Mouse (Mus musculus) R1 (cell line): ENCODE measurements around the gene Serpinf1.
"Not testable (repeated sequence)": the region's sequence is repeated elsewhere in the genome, so short reads cannot be mapped to it uniquely, and the experiment has no call there.

Experiments
- DNase-seq: peaks from one replicate; pipeline ENCODE4 v3.0.0-alpha.2; 2018; ENCODE audit warnings: low read depth, low spot score

Serpinf1 gene

GRCm38 (mm10) chr11:75455971-75456370 lies 33.5 kb upstream of the Serpinf1 start:
- DNase-seq: not testable (repeated sequence)

DNA sequence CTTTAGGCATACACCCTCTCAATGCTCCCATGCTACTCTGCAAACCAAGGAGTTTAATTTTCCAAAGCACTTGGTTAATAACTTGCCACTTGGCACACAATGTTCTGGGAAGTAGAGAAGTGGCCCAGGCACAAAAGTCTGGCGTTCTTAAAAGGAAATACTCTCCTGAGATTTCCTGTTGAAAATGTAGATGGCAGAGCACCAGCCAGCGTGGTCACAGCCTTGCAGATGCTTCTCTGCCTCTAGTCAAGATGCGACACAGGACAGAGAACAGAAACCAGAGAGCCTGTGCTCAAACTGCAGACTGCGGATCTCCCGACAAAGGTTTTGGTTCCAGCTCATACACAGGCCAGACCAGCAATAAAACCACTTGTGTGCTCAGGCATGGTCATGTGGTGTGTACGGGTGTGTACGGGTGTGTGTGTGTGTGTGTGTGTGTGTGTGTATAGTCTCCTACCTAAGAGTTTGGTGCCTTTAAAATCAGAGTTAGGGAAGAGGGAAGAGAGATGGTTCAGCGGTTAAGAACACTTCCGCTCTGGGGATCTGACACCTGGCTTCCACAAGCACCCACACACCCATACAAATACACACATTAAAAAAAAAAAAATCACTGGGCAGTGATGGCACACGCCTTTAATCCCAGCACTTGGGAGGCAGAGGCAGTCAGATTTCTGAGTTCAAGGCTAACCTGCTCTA lies 32.7 kb upstream of the Serpinf1 start:
- no peak for DNase-seq

- DNase-seq: peak; percentile 94
Measured at GRCm38 (mm10) chr11:75453991-75454930, 31.8 kb upstream of the Serpinf1 start, which contains the start of gene Wdr81. TSS of gene Wdr81 (minus strand) at chr11:75454717.

- no peak for DNase-seq
Measured at GRCm38 (mm10) chr11:75452812-75453557, 30.5 kb upstream of the Serpinf1 start.

DNA sequence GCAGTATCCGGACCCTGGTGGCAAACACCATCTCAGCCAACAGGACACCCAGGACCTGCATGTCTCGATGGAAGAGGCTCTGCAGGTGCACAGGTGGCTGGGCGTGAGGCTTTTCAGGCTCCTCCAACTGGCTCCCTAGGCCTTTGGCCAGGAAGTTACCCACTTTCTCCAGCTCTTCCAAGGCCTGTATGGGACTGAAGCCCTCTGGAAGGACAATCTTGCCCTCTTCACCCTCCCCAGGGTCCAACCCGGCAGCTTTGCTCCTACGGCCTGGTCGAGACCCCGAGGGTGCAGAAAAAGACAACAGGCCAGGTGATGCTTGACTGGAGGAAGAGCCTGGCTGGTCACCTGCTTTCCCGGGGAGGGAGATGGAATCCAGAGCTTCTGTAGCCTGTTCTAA lies 29.6 kb upstream of the Serpinf1 start:
- DNase-seq: no peak

- no peak for DNase-seq
Measured at GRCm38 (mm10) chr11:75450936-75451335, 28.4 kb upstream of the Serpinf1 start.

GRCm38 (mm10) chr11:75450304-75450908 lies 27.9 kb upstream of the Serpinf1 start:
- no peak for DNase-seq

DNA sequence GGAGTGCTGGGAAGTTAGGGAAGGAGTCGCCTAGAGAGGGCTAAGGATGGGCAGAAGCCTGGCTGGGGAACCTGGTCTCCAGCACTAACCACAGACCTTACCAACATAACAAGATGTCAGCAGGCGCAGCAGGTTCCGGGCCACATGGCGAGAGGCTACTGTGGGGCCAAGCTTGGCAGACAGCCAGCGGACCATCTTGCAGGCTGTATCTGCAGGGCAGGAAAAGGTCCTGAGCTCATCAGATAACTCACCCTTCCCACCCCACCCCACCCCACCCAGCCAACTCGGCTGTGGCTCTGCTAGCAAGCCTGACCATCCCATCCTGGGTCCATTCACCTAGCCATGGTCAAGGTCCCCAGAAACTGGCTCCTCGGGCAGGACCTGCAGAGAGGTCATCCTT lies 27.2 kb upstream of the Serpinf1 start:
- no peak for DNase-seq

DNA sequence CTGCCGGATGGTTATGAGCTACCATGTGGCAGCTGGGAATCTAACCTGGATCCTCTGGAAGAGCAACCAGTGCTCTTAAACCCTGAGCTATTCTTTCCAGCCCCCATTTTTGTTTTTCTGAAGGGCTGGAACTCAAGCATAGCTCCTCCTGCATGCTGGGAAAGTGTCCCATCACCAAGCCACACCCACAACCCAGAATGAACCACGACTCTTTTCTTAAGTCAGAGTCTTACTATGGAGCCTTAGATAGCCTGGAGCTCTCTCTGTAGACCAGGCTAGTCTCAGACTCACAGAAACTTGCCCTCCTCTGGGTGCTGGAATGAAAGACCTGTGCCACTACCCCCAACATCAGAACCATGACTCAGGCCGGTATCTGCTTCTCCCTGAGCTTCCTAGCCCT lies 26.1 kb upstream of the Serpinf1 start:
- no peak for DNase-seq

DNA sequence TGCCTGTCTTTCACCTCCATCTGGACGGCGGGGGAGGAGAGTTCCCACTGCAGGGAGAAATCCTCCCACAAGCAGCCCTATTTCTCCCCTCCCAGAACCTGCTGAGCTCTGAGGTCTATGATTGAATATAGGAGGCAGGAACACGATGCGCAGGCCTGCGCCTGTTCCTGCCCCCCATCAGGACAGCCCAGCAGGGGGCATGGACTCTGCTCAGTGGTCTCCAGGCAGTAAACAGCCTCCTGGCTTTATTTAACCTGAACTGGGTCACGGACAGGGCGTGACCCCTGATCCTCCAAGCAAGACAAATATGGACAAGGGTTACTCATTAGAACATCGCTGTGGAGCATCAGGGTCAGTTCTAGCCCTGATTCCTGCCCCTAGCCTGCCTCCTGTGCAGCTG lies 21.2 kb upstream of the Serpinf1 start:
- peak; percentile 45 for DNase-seq

DNA sequence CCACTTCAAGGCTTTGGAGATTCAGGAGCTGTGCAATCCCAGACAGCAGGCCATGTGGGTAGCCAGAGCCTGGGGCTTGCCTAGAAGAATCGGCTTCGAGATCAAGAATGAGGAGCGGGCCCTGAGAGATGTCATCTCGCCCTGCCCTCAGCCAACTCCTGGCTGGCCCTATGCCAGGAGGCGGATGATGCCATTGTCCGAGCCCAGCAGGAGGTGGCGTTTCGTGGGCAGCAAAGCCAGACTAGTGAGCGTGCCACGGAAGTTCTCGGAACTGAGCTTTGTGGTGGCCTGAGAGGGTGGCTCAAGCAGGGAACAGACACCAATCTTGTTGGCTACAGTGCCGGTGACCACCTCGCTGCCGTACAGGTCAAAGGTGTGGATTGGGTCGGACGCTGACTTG lies 19.1 kb upstream of the Serpinf1 start:
- DNase-seq: no peak

- no peak for DNase-seq
Measured at GRCm38 (mm10) chr11:75441034-75441433, 18.5 kb upstream of the Serpinf1 start.

DNA sequence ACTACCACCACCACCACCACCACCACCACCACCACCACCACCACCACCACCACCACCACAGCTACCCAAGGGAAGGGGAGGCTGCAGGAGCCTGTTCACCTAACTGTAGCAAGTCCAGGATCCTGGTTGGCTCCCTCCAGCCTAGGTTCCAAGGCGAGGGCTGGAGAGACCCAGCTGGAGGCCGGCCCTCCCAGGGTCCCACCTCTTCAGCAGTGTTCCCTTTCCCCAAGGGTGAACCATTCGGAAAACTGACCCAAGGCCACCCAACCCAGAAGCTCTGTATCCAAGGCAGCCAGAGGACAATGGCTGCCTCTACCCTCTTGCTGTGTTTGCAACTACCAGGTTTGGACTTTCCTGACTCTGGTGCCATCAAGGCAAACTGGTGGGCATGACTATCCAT lies 17.4 kb upstream of the Serpinf1 start:
- no peak for DNase-seq

DNA sequence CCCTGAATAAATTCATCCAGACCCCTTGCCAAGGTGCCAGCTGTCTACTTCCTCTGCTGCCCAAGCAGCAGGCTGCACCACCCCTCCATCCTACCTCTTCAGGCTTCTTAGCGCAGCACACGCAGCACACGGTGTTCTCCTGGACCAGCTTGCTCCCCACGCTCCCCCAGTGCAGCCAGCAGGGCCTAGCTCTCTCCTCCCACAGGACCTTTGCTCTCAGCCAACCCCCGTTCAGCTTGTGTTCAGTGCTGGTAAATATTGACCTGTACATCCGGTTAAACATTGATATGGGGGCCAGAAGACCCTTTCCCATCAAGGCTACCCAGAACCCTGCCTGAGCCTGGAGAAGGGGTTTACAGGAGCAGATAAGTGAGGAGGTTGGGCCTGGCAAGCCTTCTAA lies 16.9 kb upstream of the Serpinf1 start, which contains the start of gene Serpinf2:
Serpinf2 (minus strand) TSS at position 229 of the 400 bp plus-strand sequence.
- no peak for DNase-seq

DNA sequence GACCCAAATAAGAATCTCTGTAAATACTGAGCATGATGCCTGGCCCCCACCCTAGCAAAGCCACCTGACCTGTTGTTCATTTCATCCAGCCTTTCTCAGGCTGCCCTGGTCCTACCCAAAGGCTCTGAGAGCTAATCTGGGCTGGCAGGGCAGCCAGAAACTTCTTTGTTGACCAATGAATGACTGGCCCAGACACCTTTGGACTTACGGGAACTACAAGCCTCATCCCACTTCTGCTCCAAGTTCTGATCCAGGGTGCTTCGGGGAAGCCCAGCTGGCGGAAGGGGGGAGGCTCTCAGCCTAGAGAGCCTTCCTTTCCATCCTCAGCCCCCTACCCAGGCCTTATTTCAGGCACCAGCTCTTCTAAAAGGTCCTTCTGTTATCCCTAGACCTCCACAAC lies 16.3 kb upstream of the Serpinf1 start:
- no peak for DNase-seq

- no peak for DNase-seq
Measured at GRCm38 (mm10) chr11:75438194-75438593, 15.7 kb upstream of the Serpinf1 start.

DNA sequence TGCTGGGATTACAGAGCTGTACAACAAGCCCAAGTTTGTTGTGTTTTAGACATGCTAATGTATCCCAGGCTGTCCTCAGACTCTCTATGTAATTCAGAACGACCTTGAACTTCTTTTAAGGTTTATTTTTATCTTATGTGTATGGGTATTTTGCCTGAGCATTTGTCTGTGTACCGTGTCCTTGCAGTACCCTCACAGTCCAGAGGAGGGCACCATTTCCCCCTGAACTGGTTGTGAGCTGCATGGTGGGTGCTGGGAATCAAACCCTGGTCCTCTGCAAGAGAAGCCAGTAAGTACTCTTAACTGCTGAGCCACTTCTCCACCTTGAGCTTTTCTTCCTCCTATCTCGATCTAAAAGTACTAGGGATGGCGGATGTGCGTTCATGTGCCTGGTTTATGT lies 11.6 kb upstream of the Serpinf1 start:
- DNase-seq: peak; percentile 31

DNA sequence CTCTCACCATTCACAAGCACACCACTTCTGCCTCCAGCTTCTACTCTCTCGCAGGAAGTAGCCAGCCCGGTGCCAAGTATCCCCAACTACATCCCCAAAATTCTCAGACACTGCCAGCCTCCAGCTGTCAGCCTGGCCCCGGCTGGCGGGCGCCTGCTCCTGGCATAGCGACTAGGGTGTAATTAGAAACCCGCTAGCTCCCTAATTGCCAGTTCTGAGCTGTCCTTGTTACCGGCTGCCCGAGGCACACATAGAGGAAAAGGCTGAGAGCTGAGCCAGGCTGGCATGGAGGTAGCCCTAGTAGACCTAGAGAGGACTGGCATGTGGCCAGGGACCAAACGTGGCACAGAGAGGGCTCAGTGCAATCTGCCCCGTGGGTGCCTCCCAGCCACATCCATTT lies 8.8 kb upstream of the Serpinf1 start:
- DNase-seq: no peak

DNA sequence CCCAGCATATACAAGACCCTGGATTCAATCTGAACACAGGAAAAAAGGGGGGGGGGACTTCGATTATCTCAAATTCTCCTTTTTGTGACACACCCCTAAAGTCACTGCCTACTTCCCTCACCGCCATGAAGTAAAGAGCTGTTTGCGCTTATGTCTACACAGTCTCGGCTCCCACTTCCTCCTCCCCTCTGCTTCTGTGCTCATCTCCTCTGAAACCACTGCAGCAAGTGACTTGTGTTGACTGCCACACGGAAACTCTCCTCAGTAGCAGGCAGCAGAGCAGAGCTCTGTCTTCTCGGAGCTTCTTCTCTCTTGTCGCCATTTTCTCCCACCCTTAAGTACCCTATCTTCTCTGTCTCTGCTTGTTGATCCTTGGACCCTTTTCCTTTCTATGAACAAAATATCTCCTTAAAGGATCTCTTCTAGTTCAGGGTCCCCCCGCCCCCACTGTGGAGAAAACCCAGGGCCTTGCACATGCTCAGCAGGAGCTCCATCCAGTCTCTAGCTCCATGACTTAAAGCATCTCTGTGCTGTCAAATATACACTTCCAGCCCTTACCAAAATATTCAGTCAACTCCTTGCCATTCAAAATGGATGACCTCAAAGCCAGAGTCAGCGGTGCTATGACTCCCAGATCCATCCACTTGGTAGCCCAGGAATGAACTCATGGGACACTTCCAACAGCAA lies 6.7 kb upstream of the Serpinf1 start:
- no peak for DNase-seq

- no peak for DNase-seq
Measured at GRCm38 (mm10) chr11:75424459-75424858, 2.0 kb upstream of the Serpinf1 start.

- no peak for DNase-seq
Measured at GRCm38 (mm10) chr11:75424033-75424432, 1.5 kb upstream of the Serpinf1 start.
